Mouse (Mus musculus): Measurements from ENCODE around the gene Gm10337. TPM values are rescaled to one million over a fixed set of nuclear protein-coding genes. Genes with fewer than 3 reads are reported as not detected.

Gene Gm10337
- total and polyA plus RNA-seq, 3 experiments, result not detected

DNA sequence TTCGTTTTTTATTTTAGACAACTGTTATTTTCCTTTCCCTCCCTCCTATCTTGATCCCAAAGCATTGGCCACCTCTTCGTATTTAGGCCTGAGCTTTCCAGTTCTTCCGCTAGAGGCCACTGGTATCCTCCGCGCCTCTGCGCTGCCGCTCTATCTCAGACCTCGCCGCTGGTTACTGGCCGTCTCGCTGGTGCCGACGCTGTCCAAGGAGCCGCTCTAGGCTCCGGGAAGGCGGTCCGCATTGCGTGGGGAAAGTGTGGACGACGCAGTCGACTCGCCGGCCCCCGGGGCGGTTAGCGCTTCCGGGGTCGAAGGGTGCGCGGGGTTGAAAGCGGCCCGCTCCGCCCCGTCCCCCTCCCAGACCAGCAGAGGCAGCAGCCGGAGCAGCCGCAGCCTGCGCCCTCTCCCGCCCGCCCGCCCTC lies 33.3 kb upstream of the Gm10337 start, which contains the start of gene Pcbp2:
Gene Pcbp2 (plus strand): TSS at position 357 of the 422 bp plus-strand sequence.
- in situ Hi-C loops (cut with MboI; ENCODE audit: low pct_ligation_motif_present, low pct_unique_long_range_greater_than_20kb, low sequenced_read_pairs), result no loop called here
- peak; percentile 98 for DNase-seq (ENCODE audit: extremely low read depth)
- Histone ChIP-seq H3K4me3 (replicated peaks in 1 of 3; ENCODE audit: low read depth in 2 of 3, low read length in 2 of 3, poor library complexity in 1 of 3) (peak within 1 kb of the TSS; percentile 82 to 96 (median 93)), H3K4me2 (ENCODE audit: insufficient read depth, low read depth, poor library complexity, severe bottlenecking) (peak within 1 kb of the TSS; percentile 45; the same call in 1 of the 2 replicates), H3K9ac (ENCODE audit: insufficient read depth, low read depth) (peak within 1 kb of the TSS; percentile 100), H3K4me1 (ENCODE audit: control insufficient read depth in 1 of 2, insufficient read depth in 2 of 2) (peaks cover 3 to 26% of the 10 kb centered on the region in 2 experiments), H3K9me3 (replicated peaks; ENCODE audit: low read length) (peaks cover 5% of the 10 kb centered on the region), H3K27me3 (replicated peaks) (no peaks in the 10 kb centered on the region), H3K79me2 (replicated peaks; ENCODE audit: control insufficient read depth, extremely low read depth, insufficient read depth, poor library complexity, severe bottlenecking) (peaks cover 45% of the 10 kb centered on the region), H3K36me3 (replicated peaks in 1 of 2; ENCODE audit: control insufficient read depth in 1 of 2, insufficient read depth in 1 of 2, low read length in 1 of 2) (peaks cover 17 to 61% of the 10 kb centered on the region in 2 experiments), H3K27ac (ENCODE audit: insufficient read depth, low read depth) (peak within 1 kb of the TSS; percentile 87)
- no peak for TF ChIP-seq RCOR1 (conservative IDR thresholded peaks at IDR 0.05; ENCODE audit: low read depth, low read length)
- TF ChIP-seq SIN3A (IDR thresholded peaks at IDR 0.05; ENCODE audit: low read length), result no peak
- TF ChIP-seq PAX5 (IDR thresholded peaks at IDR 0.05; ENCODE audit: low read length), result no peak
- TF ChIP-seq ZC3H11A (IDR thresholded peaks at IDR 0.05; ENCODE audit: low read depth, low read length), result no peak
- no peak; the same call in 1 of the 2 replicates for TF ChIP-seq ZNF384 (IDR thresholded peaks at IDR 0.05; ENCODE audit: low read depth, low read length)
- TF ChIP-seq CHD1 (IDR thresholded peaks at IDR 0.05; ENCODE audit: low read depth, low read length), result no peak
- no peak for TF ChIP-seq E2F4 (IDR thresholded peaks at IDR 0.05; ENCODE audit: insufficient replicate concordance, low read depth, low read length)
- TF ChIP-seq TBP (conservative IDR thresholded peaks at IDR 0.05; ENCODE audit: low read depth, low read length), result peak; percentile 87
- no peak for TF ChIP-seq POLR2AphosphoS2 (IDR thresholded peaks at IDR 0.05; ENCODE audit: low read depth, low read length)
- peak; percentile 94; the same call in 1 of the 2 replicates for TF ChIP-seq KAT2A (IDR thresholded peaks at IDR 0.05; ENCODE audit: insufficient replicate concordance, low read length)
- TF ChIP-seq NELFE (IDR thresholded peaks at IDR 0.05; ENCODE audit: low read depth, low read length), result no peak
- no peak for TF ChIP-seq UBTF (IDR thresholded peaks at IDR 0.05; ENCODE audit: low read depth, low read length)
- TF ChIP-seq MAFK (IDR thresholded peaks at IDR 0.05; ENCODE audit: insufficient replicate concordance, low read length), result no peak
- peak; percentile 91 for TF ChIP-seq TCF12 (IDR thresholded peaks at IDR 0.05; ENCODE audit: low read depth, low read length)
- TF ChIP-seq MXI1 (IDR thresholded peaks at IDR 0.05; ENCODE audit: low read depth, low read length), result no peak
- TF ChIP-seq ZKSCAN1 (IDR thresholded peaks at IDR 0.05; ENCODE audit: borderline replicate concordance, low read depth, low read length), result no peak
- TF ChIP-seq ETS1 (conservative IDR thresholded peaks at IDR 0.05; ENCODE audit: low read depth, low read length), result peak; percentile 65
- peak; percentile 92 for TF ChIP-seq HCFC1 (IDR thresholded peaks at IDR 0.05; ENCODE audit: low read depth, low read length)
- TF ChIP-seq CTCF (conservative IDR thresholded peaks at IDR 0.05 in 1 of 2, IDR thresholded peaks at IDR 0.05 in 1 of 2; ENCODE audit: low read depth in 2 of 2, low read length in 2 of 2), result peak; percentile 64 to 84
- peak; percentile 89 for TF ChIP-seq ELF1 (IDR thresholded peaks at IDR 0.05; ENCODE audit: low read depth, low read length)
- no peak; the same call in 1 of the 2 replicates for TF ChIP-seq MAZ (IDR thresholded peaks at IDR 0.05; ENCODE audit: low read depth, low read length)
- TF ChIP-seq EP300 (IDR thresholded peaks at IDR 0.05; ENCODE audit: low read length), result no peak
- peak; percentile 75 for TF ChIP-seq IRF4 (IDR thresholded peaks at IDR 0.05; ENCODE audit: low read depth, low read length)
- TF ChIP-seq SMC3 (IDR thresholded peaks at IDR 0.05; ENCODE audit: low read depth, low read length), result no peak
- TF ChIP-seq MEF2A (IDR thresholded peaks at IDR 0.05; ENCODE audit: borderline replicate concordance, low read depth, low read length), result peak; percentile 88; the same call in 1 of the 2 replicates
- TF ChIP-seq MAX (IDR thresholded peaks at IDR 0.05; ENCODE audit: low read length), result no peak; the same call in 1 of the 2 replicates
- peak; percentile 82 for TF ChIP-seq CHD2 (IDR thresholded peaks at IDR 0.05; ENCODE audit: low read length)
- TF ChIP-seq POLR2A (IDR thresholded peaks at IDR 0.05; ENCODE audit: low read depth, low read length), result peak; percentile 73
- no peak for TF ChIP-seq USF2 (conservative IDR thresholded peaks at IDR 0.05; ENCODE audit: low read depth, low read length)
- TF ChIP-seq MYC (IDR thresholded peaks at IDR 0.05; ENCODE audit: low read depth, low read length), result peak; percentile 66; the same call in 1 of the 2 replicates
- TF ChIP-seq JUND (conservative IDR thresholded peaks at IDR 0.05; ENCODE audit: low read depth, low read length), result no peak
- TF ChIP-seq NRF1 (IDR thresholded peaks at IDR 0.05; ENCODE audit: low read depth, low read length), result peak; percentile 65
- no peak for TF ChIP-seq RAD21 (IDR thresholded peaks at IDR 0.05; ENCODE audit: low read depth, low read length)
- no peak for TF ChIP-seq BHLHE40 (IDR thresholded peaks at IDR 0.05; ENCODE audit: low read depth, low read length)
- TF ChIP-seq ZMIZ1 (IDR thresholded peaks at IDR 0.05; ENCODE audit: low read depth, low read length), result no peak
- TF ChIP-seq USF1 (IDR thresholded peaks at IDR 0.05; ENCODE audit: low read depth, low read length), result no peak
- TF ChIP-seq GABPA (IDR thresholded peaks at IDR 0.05; ENCODE audit: insufficient replicate concordance, low read depth, low read length), result peak; percentile 95
- TF ChIP-seq JUN (IDR thresholded peaks at IDR 0.05; ENCODE audit: insufficient read depth, low read depth, low read length), result no peak
- dilution Hi-C loops (cut with MboI; ENCODE audit: extremely low pct_ligation_motif_present, extremely low pct_unique_long_range_greater_than_20kb, low sequenced_read_pairs), result no loop called here

Measured in CH12.LX (cell line).